Mouse (Mus musculus) left cerebral cortex, postnatal 14 days (tissue): ENCODE measurements at regions not wholly inside any gene's neighbourhood (a gene's known extent, or its start where the extent isn't known, plus 50 kb on each side); places are given as distances from the start of the nearest gene placed in this dataset.
"Not testable (repeated sequence)": the region's sequence is repeated elsewhere in the genome, so short reads cannot be mapped to it uniquely, and the experiment has no call there.

Source experiments
- DNase-seq, 2 experiments: peaks; one replicate each; pipeline ENCODE4 v3.0.0; 2021 to 2022; ENCODE audit warnings: low spot score in 2 of 2, mixed read lengths in 1 of 2
- intact Hi-C: fragments of 180-260 bp; cut with DNase I; formaldehyde crosslinking; loops from one replicate; pipeline ENCODE4 v1.15.1; 2025

DNA sequence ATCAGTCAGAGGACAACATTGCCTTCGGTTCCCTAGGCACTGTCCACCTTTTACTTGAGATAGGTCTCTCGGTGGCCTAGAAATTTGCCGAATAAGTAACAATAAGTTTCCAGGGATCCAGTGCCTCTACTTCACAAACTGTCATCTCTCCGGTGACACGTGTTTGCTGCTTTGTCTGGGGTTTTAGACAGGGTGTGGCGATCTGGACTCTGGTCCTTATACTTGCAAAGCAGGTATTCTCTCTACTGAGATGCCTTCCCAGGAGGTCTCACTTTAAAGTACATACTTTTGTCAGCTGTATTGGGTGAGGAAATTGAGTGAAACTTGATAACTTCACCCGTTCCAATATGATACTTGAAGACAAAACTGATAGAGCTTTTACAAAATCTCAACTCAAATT is 95.9 kb upstream of the Ctso start:
- intact Hi-C loops: no loop called here

DNA sequence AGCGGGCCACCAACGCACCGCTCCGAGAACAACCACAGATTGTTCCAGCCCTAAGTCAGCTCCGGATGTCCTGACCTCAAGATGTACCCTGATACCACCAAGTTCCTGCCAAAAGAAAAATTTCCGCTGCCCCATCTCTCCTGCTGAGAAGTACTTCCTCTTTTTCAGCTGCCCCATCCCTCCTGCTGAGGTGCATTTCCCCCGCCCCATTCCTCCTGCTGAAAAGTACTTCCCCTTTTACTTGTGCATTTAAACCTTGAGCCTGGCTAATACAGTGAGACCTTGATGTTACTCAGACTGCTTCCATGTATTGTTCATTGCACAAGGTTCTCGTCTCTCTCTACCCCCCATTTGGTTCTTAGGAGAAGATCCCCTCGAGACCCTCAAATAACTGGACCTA is 94.3 kb upstream of the Ctso start:
- intact Hi-C loops, DNase-seq: not testable (repeated sequence)

More for the DNA sequence above, 95.9 kb upstream of the Ctso start:
- no peak for DNase-seq

DNA sequence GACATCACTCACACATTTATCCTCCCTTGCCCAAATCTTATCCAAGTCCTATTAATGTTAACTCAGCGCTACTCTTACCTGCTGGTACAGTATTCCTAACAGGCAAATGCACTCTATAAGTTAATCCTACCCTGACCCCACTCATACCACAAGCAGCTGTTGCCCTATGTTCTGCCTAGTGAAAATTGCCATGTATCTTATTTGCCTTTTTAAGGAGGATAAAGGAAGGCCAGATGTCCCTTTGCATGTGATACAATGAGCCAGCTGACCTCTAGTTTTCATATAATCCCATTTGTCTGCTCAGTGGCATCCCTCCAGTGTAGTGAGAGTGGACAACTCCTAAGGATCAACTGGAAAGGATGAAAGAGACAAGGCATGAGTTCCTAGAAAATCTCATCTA is 67.9 kb upstream of the Ctso start:
- intact Hi-C loops: no loop called here
- DNase-seq: no peak
